8 mouse cellular contexts compared by ENCODE assay signal in the genomic region with DNA sequence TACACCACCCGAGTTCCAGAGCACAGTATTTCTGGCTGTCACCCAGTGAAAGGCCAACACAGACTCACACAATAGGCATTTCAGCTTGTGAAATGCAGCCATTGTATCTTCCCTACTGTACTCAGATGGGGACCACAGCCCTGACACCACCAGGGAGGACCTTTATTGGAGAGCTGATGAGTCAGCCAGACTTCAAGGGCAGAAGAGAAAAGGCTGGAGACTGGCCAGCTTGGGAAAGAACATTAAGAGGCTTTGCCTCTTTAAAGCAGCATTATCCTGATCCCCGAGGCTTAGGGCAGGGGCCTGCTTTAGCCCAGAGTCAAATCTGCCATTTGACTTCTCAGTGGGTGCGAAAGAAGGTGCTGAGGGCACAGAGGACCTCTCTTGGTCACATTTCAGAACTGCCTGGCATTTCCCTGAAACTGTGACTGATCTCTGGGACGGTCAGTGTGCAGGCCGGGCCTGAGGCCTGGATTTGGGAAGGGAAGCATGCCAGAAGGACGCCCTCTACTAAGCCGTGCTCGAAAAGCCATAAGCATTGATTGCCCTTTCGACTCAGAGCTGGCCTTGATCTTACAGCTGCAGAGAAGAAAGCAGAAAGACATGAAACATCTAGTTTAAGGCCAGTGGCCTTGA. TPM values are rescaled to one million over a fixed set of nuclear protein-coding genes. Genes with fewer than 3 reads are reported as not detected.
A peak's percentile ranks its signal among the peaks of the same experiment; 100 is the strongest.
DNase-seq lines count a peak whose midpoint lies in the region; ATAC-seq and TF ChIP-seq lines count a peak whose summit lies in the region.

No protein-coding gene starts in this region.

- 62% methylated on average over 9 of the region's 9 CpGs for WGBS in neural tube, embryonic 12.5 days
- 56% methylated on average over 9 of the region's 9 CpGs for whole genome bisulfite sequencing in hindbrain, embryonic 15.5 days
- 45% methylated on average over 9 of the region's 9 CpGs for whole genome bisulfite sequencing in stomach, postnatal 0 days
- WGBS in liver, embryonic 12.5 days (ENCODE audit: insufficient replicate concordance) = 61% methylated on average over 9 of the region's 9 CpGs

- H3K4me3 ChIP-seq in neural tube, embryonic 12.5 days = no peak overlapping the region
- H3K4me3 ChIP-seq in hindbrain, embryonic 15.5 days = no peak overlapping the region
- no peak overlapping the region for H3K4me3 ChIP-seq in stomach, postnatal 0 days (ENCODE audit: low read depth, low read length)
- H3K4me3 ChIP-seq in liver, embryonic 12.5 days = no peak overlapping the region

- no peak for DNase-seq in neural tube, embryonic 10.5 days (ENCODE audit: extremely low spot score, low spot score)
- peak; percentile 57 to 66 for DNase-seq in cerebellum, postnatal 25 days
- no peak for DNase-seq in stomach, postnatal 0 days (ENCODE audit: low spot score)
- DNase-seq in left cerebral cortex, postnatal 25 days (ENCODE audit: low spot score in 2 of 2) = no peak
- DNase-seq in kidney, adult 11 months = no peak

- H3K4me2 ChIP-seq in neural tube, embryonic 12.5 days (replicated peaks) = no peak overlapping the region
- no peak overlapping the region for H3K4me2 ChIP-seq in hindbrain, embryonic 15.5 days
- H3K4me2 ChIP-seq in stomach, postnatal 0 days (replicated peaks; ENCODE audit: low read depth) = no peak overlapping the region
- H3K4me2 ChIP-seq in liver, embryonic 12.5 days = no peak overlapping the region

- no peaks in the 10 kb centered on the region for H3K9me3 ChIP-seq in neural tube, embryonic 12.5 days
- H3K9me3 ChIP-seq in hindbrain, embryonic 15.5 days = no peaks in the 10 kb centered on the region
- H3K9me3 ChIP-seq in stomach, postnatal 0 days (ENCODE audit: control insufficient read depth, low read length) = no peaks in the 10 kb centered on the region
- H3K9me3 ChIP-seq in liver, embryonic 12.5 days (replicated peaks) = no peaks in the 10 kb centered on the region

- intact Hi-C loops in left cerebral cortex, postnatal 25 days (cut with DNase I) = no loop called here

- 0 out of 2 replicates have a peak, but pooled peaks have one; percentile 11 for ATAC-seq in neural tube, embryonic 12.5 days (ENCODE audit: low FRiP score, low read depth)
- ATAC-seq in hindbrain, embryonic 15.5 days (ENCODE audit: low FRiP score, low read depth) = peak; percentile 57
- 0 out of 2 replicates have a peak, but pooled peaks have one; percentile 26 for ATAC-seq in stomach, postnatal 0 days (ENCODE audit: low FRiP score, low TSS enrichment)
- ATAC-seq in liver, embryonic 12.5 days = no peak

- no peak for TF ChIP-seq EP300 in stomach, postnatal 0 days (optimal IDR thresholded peaks at IDR 0.05)

- TF ChIP-seq CTCF in stomach, postnatal 0 days (IDR thresholded peaks at IDR 0.05; ENCODE audit: low read depth) = no peak

- H3K4me1 ChIP-seq in neural tube, embryonic 12.5 days = peaks cover 32% of the 10 kb centered on the region
- peaks cover 20% of the 10 kb centered on the region for H3K4me1 ChIP-seq in hindbrain, embryonic 15.5 days (replicated peaks)
- no peaks in the 10 kb centered on the region for H3K4me1 ChIP-seq in stomach, postnatal 0 days (replicated peaks; ENCODE audit: control insufficient read depth, insufficient read depth)
- H3K4me1 ChIP-seq in liver, embryonic 12.5 days = no peaks in the 10 kb centered on the region

- H3K9ac ChIP-seq in neural tube, embryonic 12.5 days = no peak overlapping the region
- no peak overlapping the region for H3K9ac ChIP-seq in hindbrain, embryonic 15.5 days
- H3K9ac ChIP-seq in stomach, postnatal 0 days (ENCODE audit: low read length) = no peak overlapping the region
- no peak overlapping the region for H3K9ac ChIP-seq in liver, embryonic 12.5 days

- H3K36me3 ChIP-seq in neural tube, embryonic 12.5 days = peaks cover 7% of the 10 kb centered on the region
- H3K36me3 ChIP-seq in hindbrain, embryonic 15.5 days = peaks cover 16% of the 10 kb centered on the region
- H3K36me3 ChIP-seq in stomach, postnatal 0 days (ENCODE audit: control insufficient read depth, insufficient read depth, low read length) = no peaks in the 10 kb centered on the region
- no peaks in the 10 kb centered on the region for H3K36me3 ChIP-seq in liver, embryonic 12.5 days

- 0 out of 2 replicates have a peak overlapping the region, but pooled peaks have one; percentile 7 for H3K27ac ChIP-seq in neural tube, embryonic 12.5 days
- H3K27ac ChIP-seq in hindbrain, embryonic 15.5 days (replicated peaks) = peak overlapping the region; percentile 20; the same call in 1 of the 2 replicates
- H3K27ac ChIP-seq in stomach, postnatal 0 days (replicated peaks) = no peak overlapping the region
- no peak overlapping the region for H3K27ac ChIP-seq in liver, embryonic 12.5 days

- H3K27me3 ChIP-seq in neural tube, embryonic 12.5 days (replicated peaks) = no peaks in the 10 kb centered on the region
- H3K27me3 ChIP-seq in hindbrain, embryonic 15.5 days = no peaks in the 10 kb centered on the region
- H3K27me3 ChIP-seq in stomach, postnatal 0 days (ENCODE audit: control insufficient read depth, insufficient read depth, low read length) = no peaks in the 10 kb centered on the region
- H3K27me3 ChIP-seq in liver, embryonic 12.5 days (replicated peaks) = no peaks in the 10 kb centered on the region

RNA-seq across cellular contexts. Expression of gene Scrn1, which starts 25.9 kb away (rescaled TPM):
- polyA plus RNA-seq in neural tube, embryonic 12.5 days (2016; fragmentation: Nextera tagmentation; extraction: Ambion mirVana) = 88.2 and 88.7 TPM in 2 replicates
- polyA plus RNA-seq in hindbrain, embryonic 15.5 days (2015; fragmentation: Nextera tagmentation; extraction: Ambion mirVana) = 100 and 106 TPM in 2 replicates
- polyA plus RNA-seq in stomach, postnatal 0 days (2015; fragmentation: Nextera tagmentation; extraction: Ambion mirVana) = 3.4 and 5.7 TPM in 2 replicates
- total RNA-seq in left cerebral cortex, postnatal 25 days (2021) = 100 to 1,000 TPM; 143 to 145 TPM
- polyA plus RNA-seq in liver, embryonic 12.5 days (2016; fragmentation: Nextera tagmentation; extraction: Ambion mirVana) = 0.60 and 0.68 TPM in 2 replicates

RNA-seq across cellular contexts. Expression of gene Plekha8, which starts 54.5 kb away (rescaled TPM):
- polyA plus RNA-seq in neural tube, embryonic 12.5 days (2016; fragmentation: Nextera tagmentation; extraction: Ambion mirVana) = 13.2 and 15.0 TPM in 2 replicates
- polyA plus RNA-seq in hindbrain, embryonic 15.5 days (2015; fragmentation: Nextera tagmentation; extraction: Ambion mirVana) = 7.9 TPM in 2 replicates
- 5.3 and 5.4 TPM in 2 replicates for polyA plus RNA-seq in stomach, postnatal 0 days (2015; fragmentation: Nextera tagmentation; extraction: Ambion mirVana)
- 10 to 100 TPM; 11.3 to 12.3 TPM for total RNA-seq in left cerebral cortex, postnatal 25 days (2021)
- 5.0 TPM in 2 replicates for polyA plus RNA-seq in liver, embryonic 12.5 days (2016; fragmentation: Nextera tagmentation; extraction: Ambion mirVana)

RNA-seq across cellular contexts. Expression of gene Fkbp14, which starts 56.7 kb away (rescaled TPM):
- polyA plus RNA-seq in neural tube, embryonic 12.5 days (2016; fragmentation: Nextera tagmentation; extraction: Ambion mirVana) = 19.6 and 20.0 TPM in 2 replicates
- 9.2 and 9.8 TPM in 2 replicates for polyA plus RNA-seq in hindbrain, embryonic 15.5 days (2015; fragmentation: Nextera tagmentation; extraction: Ambion mirVana)
- 9.7 and 12.4 TPM in 2 replicates for polyA plus RNA-seq in stomach, postnatal 0 days (2015; fragmentation: Nextera tagmentation; extraction: Ambion mirVana)
- 1 to 10 TPM; 8.5 to 9.0 TPM for total RNA-seq in left cerebral cortex, postnatal 25 days (2021)
- polyA plus RNA-seq in liver, embryonic 12.5 days (2016; fragmentation: Nextera tagmentation; extraction: Ambion mirVana) = 5.9 and 6.2 TPM in 2 replicates

Comparison
In these comparisons a context has a peak if more than half of its experiments do, and no peak if none do; other contexts are left out.
1. H3K27ac ChIP-seq: peak in neural tube, embryonic 12.5 days (single experiment) and hindbrain, embryonic 15.5 days (single experiment); none in stomach, postnatal 0 days (single experiment) and liver, embryonic 12.5 days (single experiment).
2. DNase-seq: peak in cerebellum, postnatal 25 days (2 of 2); none in neural tube, embryonic 10.5 days (single experiment), stomach, postnatal 0 days (single experiment), left cerebral cortex, postnatal 25 days (0 of 2) and kidney, adult 11 months (single experiment).
3. RNA of gene Scrn1, which starts 25.9 kb away (polyA plus RNA-seq): 100 to 106 TPM in hindbrain, embryonic 15.5 days and 88.2 to 88.7 TPM in neural tube, embryonic 12.5 days; 3.4 to 5.7 TPM in stomach, postnatal 0 days and 0.60 to 0.68 TPM in liver, embryonic 12.5 days; every median in the first group is over 10 times any median in the second.